Mouse (Mus musculus) lung, postnatal 0 days (tissue): ENCODE measurements around the gene Lmx1a.

Source experiments
- CTCF ChIP-seq: IDR thresholded peaks from 2 replicates; pipeline ENCODE4 v1.5.1; 2016; ENCODE audit warnings: antibody characterized with exemption, mild to moderate bottlenecking
- EP300 ChIP-seq: IDR thresholded peaks from 2 replicates; pipeline ENCODE4 v1.6.1; 2016; ENCODE audit warnings: antibody characterized with exemption, mild to moderate bottlenecking, control low read depth

DNA sequence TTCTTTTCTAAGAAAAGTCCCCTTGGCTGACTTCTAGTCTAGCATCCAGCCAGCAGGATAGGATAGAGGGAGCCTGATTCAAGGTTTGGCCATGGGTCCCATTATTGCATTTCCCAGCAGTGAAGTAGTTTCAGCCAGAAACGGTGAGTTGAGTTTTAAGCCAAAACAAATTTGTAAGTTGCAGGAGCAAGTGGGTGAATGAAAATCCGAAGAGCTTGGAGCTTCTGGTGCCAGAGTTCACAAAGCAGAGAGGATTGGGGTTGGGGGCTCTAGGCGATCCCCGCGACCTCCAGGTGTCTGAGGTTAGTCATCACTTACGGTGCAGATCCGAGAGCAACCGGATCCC, 1.1 kb upstream of the Lmx1a start:
- TF ChIP-seq CTCF (no peak), EP300 (no peak)
